Mouse (Mus musculus) hindbrain, embryonic 15.5 days (tissue): ENCODE measurements around the gene Gna14. TPM values are rescaled to one million over a fixed set of nuclear protein-coding genes. Genes with fewer than 3 reads are reported as not detected.

Experiments used
- ATAC-seq: fragments of 200-750 bp; cut with Nextera tagmentation; 2 replicates; pipeline ENCODE4 v1.8.0; 2017; ENCODE audit warnings: low read depth, moderate number of reproducible peaks, moderate TSS enrichment; ENCODE audit not compliant: low FRiP score
- H3K27ac ChIP-seq: fragments of 300-500 bp; sonication (generic); replicated peaks from 2 replicates; pipeline ENCODE4 v1.5.1; 2015; ENCODE audit warnings: mild to moderate bottlenecking, inconsistent platforms
- H3K27me3 ChIP-seq: fragments of 300-500 bp; sonication (generic); 2 replicates; pipeline ENCODE4 v1.6.1; 2015; ENCODE audit warnings: control low read depth, inconsistent platforms
- H3K36me3 ChIP-seq: fragments of 300-500 bp; sonication (generic); 2 replicates; pipeline ENCODE4 v1.6.1; 2015; ENCODE audit warnings: control low read depth, inconsistent platforms
- H3K4me1 ChIP-seq: fragments of 300-500 bp; sonication (generic); replicated peaks from 2 replicates; pipeline ENCODE4 v1.6.1; 2015; ENCODE audit warnings: control low read depth, inconsistent platforms
- H3K4me2 ChIP-seq: fragments of 300-500 bp; sonication (generic); 2 replicates; pipeline ENCODE4 v1.6.1; 2015; ENCODE audit warnings: moderate library complexity, mild to moderate bottlenecking, inconsistent platforms
- H3K4me3 ChIP-seq: fragments of 300-500 bp; sonication (generic); 2 replicates; pipeline ENCODE4 v1.5.1; 2015; ENCODE audit warnings: mild to moderate bottlenecking, inconsistent platforms
- H3K9ac ChIP-seq: fragments of 300-500 bp; sonication (generic); 2 replicates; pipeline ENCODE4 v1.6.1; 2015; ENCODE audit warnings: inconsistent platforms
- H3K9me3 ChIP-seq: fragments of 300-500 bp; sonication (generic); 2 replicates; pipeline ENCODE4 v1.6.1; 2016; ENCODE audit warnings: control low read depth, inconsistent platforms
- WGBS: fragments of 180-500 bp; shearing (Covaris S2); methylation state at CpG from one replicate; pipeline ENCODE4 v1.1.7; 2015; 5-methylcytosine and 5-hydroxymethylcytosine counted together
- polyA plus RNA-seq: library from polyadenylated mRNA; unstranded; fragments of >200 nt; fragmentation: Nextera tagmentation; extraction: Ambion mirVana; gene quantifications from 2 replicates; pipeline ENCODE4 v1.2.1, GENCODE M21; 2015

The Gna14 gene
- polyA plus RNA-seq, 1 experiment from 2014 or later: 0.60 TPM

GRCm38 (mm10) chr19:16579656-16580260, 144.2 kb downstream of the Gna14 start:
- no peak overlapping the region for H3K4me2 ChIP-seq
- no peaks in the 10 kb centered on the region for H3K9me3 ChIP-seq
- H3K4me1 ChIP-seq: no peaks in the 10 kb centered on the region
- H3K36me3 ChIP-seq: no peaks in the 10 kb centered on the region
- no peak for ATAC-seq
- 85% methylated on average over 7 of the region's 7 CpGs for WGBS
- H3K9ac ChIP-seq: no peak overlapping the region
- H3K4me3 ChIP-seq: no peak overlapping the region
- H3K27ac ChIP-seq: no peak overlapping the region
- H3K27me3 ChIP-seq: no peaks in the 10 kb centered on the region

DNA sequence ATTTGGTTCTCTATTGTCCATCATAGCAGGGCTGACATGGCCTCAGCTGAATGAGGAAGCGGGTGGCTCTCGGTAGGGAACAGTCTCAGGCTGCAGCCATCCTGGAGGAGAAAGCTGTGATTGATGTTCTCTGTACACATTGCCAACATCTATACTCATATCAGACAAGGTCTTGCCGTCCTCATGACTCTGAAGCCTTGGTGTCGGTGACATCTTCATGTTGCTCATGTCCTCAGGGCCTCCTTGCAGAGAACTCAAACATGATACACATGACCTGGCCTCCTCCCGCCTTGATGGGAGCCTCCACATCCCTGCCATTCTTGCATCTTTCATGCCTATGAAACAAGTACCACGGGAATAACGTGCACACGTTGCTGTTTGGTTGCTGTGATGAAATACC, 144.9 kb downstream of the Gna14 start:
- no peaks in the 10 kb centered on the region for H3K36me3 ChIP-seq
- 90% methylated on average over 8 of the region's 8 CpGs for whole genome bisulfite sequencing
- no peak overlapping the region for H3K27ac ChIP-seq
- H3K27me3 ChIP-seq: no peaks in the 10 kb centered on the region
- no peaks in the 10 kb centered on the region for H3K9me3 ChIP-seq
- ATAC-seq: no peak
- H3K9ac ChIP-seq: no peak overlapping the region
- no peak overlapping the region for H3K4me2 ChIP-seq
- H3K4me1 ChIP-seq: no peaks in the 10 kb centered on the region
- no peak overlapping the region for H3K4me3 ChIP-seq

- Histone ChIP-seq H3K4me3 (no peak overlapping the region), H3K9me3 (no peaks in the 10 kb centered on the region), H3K27me3 (no peaks in the 10 kb centered on the region), H3K36me3 (no peaks in the 10 kb centered on the region), H3K4me1 (no peaks in the 10 kb centered on the region), H3K9ac (no peak overlapping the region), H3K4me2 (no peak overlapping the region), H3K27ac (no peak overlapping the region)
- no peak for ATAC-seq
- WGBS: 92% methylated on average over 7 of the region's 7 CpGs
Observed at GRCm38 (mm10) chr19:16584546-16584945, 149.0 kb downstream of the Gna14 start.

DNA sequence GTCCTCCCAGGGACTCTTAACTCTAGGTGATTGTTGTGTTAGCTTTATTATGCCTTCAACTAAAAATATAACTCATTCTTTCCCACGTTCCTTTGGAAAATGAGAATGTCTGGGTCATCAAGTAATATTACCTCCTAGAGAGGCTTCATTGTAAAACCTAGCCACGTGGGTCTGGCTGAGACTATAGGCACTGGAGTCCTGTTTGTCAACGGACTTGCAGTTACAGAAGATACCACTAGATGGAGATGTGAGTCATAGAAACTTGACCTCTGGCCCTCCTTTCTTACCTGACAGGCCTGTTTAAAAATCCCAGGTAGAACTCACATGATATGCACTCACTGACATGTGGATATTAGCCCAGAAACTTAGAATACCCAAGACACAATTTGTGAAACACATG, 149.8 kb downstream of the Gna14 start:
- H3K9ac ChIP-seq: no peak overlapping the region
- ATAC-seq: no peak
- no peak overlapping the region for H3K4me3 ChIP-seq
- WGBS: 7% methylated on average over 3 of the region's 3 CpGs
- H3K4me1 ChIP-seq: no peaks in the 10 kb centered on the region
- no peaks in the 10 kb centered on the region for H3K36me3 ChIP-seq
- no peaks in the 10 kb centered on the region for H3K27me3 ChIP-seq
- no peak overlapping the region for H3K4me2 ChIP-seq
- H3K27ac ChIP-seq: no peak overlapping the region
- H3K9me3 ChIP-seq: no peaks in the 10 kb centered on the region

- Histone ChIP-seq H3K9me3 (no peaks in the 10 kb centered on the region), H3K27ac (no peak overlapping the region), H3K4me1 (no peaks in the 10 kb centered on the region), H3K27me3 (no peaks in the 10 kb centered on the region), H3K4me2 (no peak overlapping the region), H3K4me3 (no peak overlapping the region), H3K9ac (no peak overlapping the region), H3K36me3 (no peaks in the 10 kb centered on the region)
- peak; percentile 59; the same call in 1 of the 2 replicates for ATAC-seq
- 77% methylated on average over 7 of the region's 7 CpGs for WGBS
Observed at GRCm38 (mm10) chr19:16593256-16593974, 157.9 kb downstream of the Gna14 start.

DNA sequence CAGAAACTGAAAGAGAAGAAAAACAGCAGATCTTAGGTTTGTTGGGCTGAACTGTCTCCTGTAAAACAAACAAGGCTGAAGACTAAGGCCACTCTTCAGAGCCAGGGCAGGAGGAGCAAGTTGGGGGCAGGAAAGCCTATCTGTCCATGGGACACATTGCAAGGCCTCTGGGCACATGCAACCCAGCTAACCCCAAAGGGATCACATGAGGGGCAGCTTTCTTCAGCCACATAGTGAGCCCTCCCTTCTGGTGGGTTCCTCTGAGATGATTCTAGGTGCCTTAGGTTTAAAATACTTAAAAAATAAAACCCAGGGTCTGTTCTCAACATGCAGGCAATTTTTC, 158.4 kb downstream of the Gna14 start:
- Histone ChIP-seq H3K4me2 (no peak overlapping the region), H3K36me3 (no peaks in the 10 kb centered on the region), H3K9me3 (no peaks in the 10 kb centered on the region), H3K27me3 (no peaks in the 10 kb centered on the region), H3K9ac (no peak overlapping the region), H3K27ac (no peak overlapping the region), H3K4me1 (peaks cover 3% of the 10 kb centered on the region), H3K4me3 (no peak overlapping the region)
- no peak for ATAC-seq

DNA sequence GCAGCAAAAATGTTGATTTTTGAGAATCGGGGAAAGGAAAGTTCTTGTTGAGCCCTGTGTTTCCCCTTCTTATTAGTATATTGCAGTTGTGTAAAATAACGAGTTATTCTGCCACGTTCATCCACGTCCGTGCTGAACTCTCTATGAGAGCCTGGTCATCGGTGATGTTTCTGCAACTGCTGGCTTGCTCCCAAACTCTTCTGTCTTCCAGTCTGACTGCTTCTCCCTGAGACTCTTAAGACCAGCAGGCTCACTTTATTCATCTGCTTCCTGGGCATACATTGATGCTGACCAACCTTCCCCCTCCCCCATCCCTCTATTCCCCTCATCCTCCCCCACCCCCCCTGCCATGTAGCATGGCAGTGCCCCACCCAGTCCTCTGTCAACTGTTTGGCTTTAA, 161.7 kb downstream of the Gna14 start:
- no peak overlapping the region for H3K9ac ChIP-seq
- no peaks in the 10 kb centered on the region for H3K36me3 ChIP-seq
- ATAC-seq: no peak
- WGBS: 76% methylated on average over 6 of the region's 6 CpGs
- no peaks in the 10 kb centered on the region for H3K27me3 ChIP-seq
- H3K4me3 ChIP-seq: no peak overlapping the region
- no peaks in the 10 kb centered on the region for H3K9me3 ChIP-seq
- H3K4me1 ChIP-seq: peaks cover 6% of the 10 kb centered on the region
- no peak overlapping the region for H3K4me2 ChIP-seq
- no peak overlapping the region for H3K27ac ChIP-seq

DNA sequence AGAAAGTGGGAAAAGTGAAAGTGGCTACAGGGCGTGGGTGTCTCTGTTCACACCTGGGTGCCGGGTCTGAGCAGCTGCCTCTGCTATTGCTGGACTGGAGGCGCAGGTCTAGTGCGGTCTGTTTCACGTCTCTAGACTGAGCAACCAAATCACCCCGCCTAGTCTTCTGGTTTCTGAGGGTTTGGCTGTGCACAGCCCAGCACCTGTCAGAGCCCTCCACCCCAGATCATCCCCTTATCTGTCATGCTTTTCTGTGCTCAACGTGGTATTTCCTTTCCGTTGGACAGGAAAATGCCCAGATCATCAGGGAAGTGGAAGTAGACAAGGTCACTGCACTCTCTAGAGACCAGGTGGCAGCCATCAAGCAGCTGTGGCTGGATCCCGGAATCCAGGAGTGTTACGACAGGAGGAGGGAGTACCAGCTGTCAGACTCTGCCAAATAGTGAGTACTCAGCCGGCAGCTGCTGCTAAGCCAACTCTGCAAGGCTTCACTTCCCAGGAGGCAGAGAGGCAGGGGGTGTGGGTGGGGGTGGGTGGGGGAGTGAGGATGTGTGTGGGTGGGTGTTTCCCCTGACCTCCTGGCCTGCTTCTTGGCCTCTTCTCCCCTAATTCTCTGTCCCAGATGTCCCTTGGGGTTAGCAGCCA, 163.2 kb downstream of the Gna14 start:
- peak; percentile 66 for ATAC-seq
- H3K27ac ChIP-seq: no peak overlapping the region
- peak overlapping the region; percentile 44 for H3K4me2 ChIP-seq
- H3K36me3 ChIP-seq: no peaks in the 10 kb centered on the region
- H3K4me3 ChIP-seq: no peak overlapping the region
- no peaks in the 10 kb centered on the region for H3K9me3 ChIP-seq
- peaks cover 6% of the 10 kb centered on the region for H3K4me1 ChIP-seq
- no peak overlapping the region for H3K9ac ChIP-seq
- no peaks in the 10 kb centered on the region for H3K27me3 ChIP-seq
- WGBS: 51% methylated on average over 11 of the region's 11 CpGs

- ATAC-seq: peak; percentile 89
- no peaks in the 10 kb centered on the region for H3K36me3 ChIP-seq
- peak overlapping the region; percentile 44 for H3K4me2 ChIP-seq
- no peak overlapping the region for H3K27ac ChIP-seq
- H3K9me3 ChIP-seq: no peaks in the 10 kb centered on the region
- peaks cover 6% of the 10 kb centered on the region for H3K4me1 ChIP-seq
- H3K4me3 ChIP-seq: no peak overlapping the region
- 15% methylated on average over 9 of the region's 9 CpGs for WGBS
- H3K9ac ChIP-seq: no peak overlapping the region
- H3K27me3 ChIP-seq: no peaks in the 10 kb centered on the region
Observed at GRCm38 (mm10) chr19:16599298-16599970, 163.9 kb downstream of the Gna14 start.

DNA sequence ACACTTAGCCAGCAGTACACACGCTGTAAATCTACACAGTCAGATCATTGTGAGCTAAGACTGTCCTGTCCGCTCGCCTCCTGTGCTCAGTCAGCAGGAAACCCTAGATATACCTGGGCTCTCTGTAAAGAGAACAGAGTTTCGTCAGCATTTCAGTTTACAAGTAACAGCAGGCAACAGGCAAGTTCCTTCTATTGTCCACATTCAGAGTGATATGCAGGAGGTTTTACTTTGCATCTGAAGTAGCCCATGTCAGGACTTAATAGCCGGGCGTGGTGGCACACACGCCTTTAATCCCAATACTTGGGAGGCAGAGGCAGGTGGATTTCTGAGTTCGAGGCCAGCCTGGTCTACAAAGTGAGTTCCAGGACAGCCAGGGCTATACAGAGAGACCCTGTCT, 166.5 kb downstream of the Gna14 start:
- H3K4me2 ChIP-seq: no peak overlapping the region
- H3K36me3 ChIP-seq: no peaks in the 10 kb centered on the region
- H3K4me1 ChIP-seq: peaks cover 6% of the 10 kb centered on the region
- H3K9ac ChIP-seq: no peak overlapping the region
- H3K27ac ChIP-seq: no peak overlapping the region
- no peak overlapping the region for H3K4me3 ChIP-seq
- H3K27me3 ChIP-seq: no peaks in the 10 kb centered on the region
- ATAC-seq: no peak
- no peaks in the 10 kb centered on the region for H3K9me3 ChIP-seq
- 85% methylated on average over 8 of the region's 8 CpGs for WGBS

- WGBS: 93% methylated on average over 6 of the region's 6 CpGs
- ATAC-seq: no peak
- H3K4me1 ChIP-seq: no peaks in the 10 kb centered on the region
Observed at GRCm38 (mm10) chr19:16607634-16608033, 172.1 kb downstream of the Gna14 start.

GRCm38 (mm10) chr19:16623154-16623553, 187.6 kb downstream of the Gna14 start:
- H3K9ac ChIP-seq: no peak overlapping the region
- WGBS: 88% methylated on average over 4 of the region's 4 CpGs
- no peaks in the 10 kb centered on the region for H3K27me3 ChIP-seq
- no peak overlapping the region for H3K4me3 ChIP-seq
- no peaks in the 10 kb centered on the region for H3K36me3 ChIP-seq
- no peak for ATAC-seq
- no peak overlapping the region for H3K27ac ChIP-seq
- no peaks in the 10 kb centered on the region for H3K9me3 ChIP-seq
- H3K4me1 ChIP-seq: no peaks in the 10 kb centered on the region
- H3K4me2 ChIP-seq: no peak overlapping the region

More at GRCm38 (mm10) chr19:16607634-16608033, 172.1 kb downstream of the Gna14 start:
- no peaks in the 10 kb centered on the region for H3K27me3 ChIP-seq
- H3K4me3 ChIP-seq: no peak overlapping the region
- H3K9me3 ChIP-seq: no peaks in the 10 kb centered on the region
- H3K36me3 ChIP-seq: no peaks in the 10 kb centered on the region
- no peak overlapping the region for H3K4me2 ChIP-seq
- no peak overlapping the region for H3K9ac ChIP-seq
- H3K27ac ChIP-seq: no peak overlapping the region
